Mouse (Mus musculus): ENCODE results near the gene Bola1. TPM values are rescaled to one million over a fixed set of nuclear protein-coding genes. Genes with fewer than 3 reads are reported as not detected.
"Not testable (repeated sequence)": the region's sequence is repeated elsewhere in the genome, so short reads cannot be mapped to it uniquely, and the experiment has no call there.

Bola1 gene
- polyA plus RNA-seq (2015; fragmentation: Nextera tagmentation; extraction: Ambion mirVana), result 51.4 and 51.6 TPM in 2 replicates

DNA sequence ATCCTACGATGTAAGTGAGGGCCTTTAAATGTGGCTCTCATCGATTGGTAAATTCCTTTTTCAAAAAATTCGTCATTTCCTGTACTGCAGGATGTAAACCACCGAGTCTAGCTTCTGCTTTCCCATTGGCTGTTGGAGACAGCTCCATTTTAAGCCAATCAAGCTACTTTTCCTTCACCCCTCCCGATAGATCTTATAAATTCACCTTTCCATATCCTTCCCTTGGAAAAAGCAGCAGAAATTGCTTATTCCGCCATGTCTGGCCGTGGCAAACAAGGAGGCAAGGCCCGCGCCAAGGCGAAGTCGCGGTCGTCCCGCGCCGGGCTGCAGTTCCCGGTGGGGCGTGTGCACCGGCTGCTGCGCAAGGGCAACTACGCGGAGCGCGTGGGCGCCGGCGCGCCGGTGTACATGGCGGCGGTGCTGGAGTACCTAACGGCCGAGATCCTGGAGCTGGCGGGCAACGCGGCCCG is at the start of gene Bola1, which contains the start of gene Hist2h2ab:
Gene Bola1, minus strand, starts transcription at position 49 of the 470 bp plus-strand sequence.
Gene Hist2h2ab, plus strand, starts transcription at position 205 of the 470 bp plus-strand sequence.
- under 1% methylated on average over 37 of the region's 37 CpGs for WGBS

GRCm38 (mm10) chr3:96268776-96269378 is 49.4 kb upstream of the Bola1 start:
- Histone ChIP-seq H3K27ac (ENCODE audit: low read length) (peak overlapping the region; percentile 99), H3K4me2 (ENCODE audit: low read depth, low read length) (peak overlapping the region; percentile 71), H3K4me3 (ENCODE audit: low read length) (peak overlapping the region; percentile 64), H3K9ac (ENCODE audit: low read length) (peak overlapping the region; percentile 72), H3K4me1 (replicated peaks; ENCODE audit: control insufficient read depth, insufficient read depth, low read length) (peaks cover 11% of the 10 kb centered on the region)
- H3K36me3 ChIP-seq (ENCODE audit: control insufficient read depth, insufficient read depth, low read length); H3K27me3 ChIP-seq (ENCODE audit: control insufficient read depth, insufficient read depth, low read depth, low read length); H3K9me3 ChIP-seq (ENCODE audit: control insufficient read depth, low read length): not testable (repeated sequence)
- ATAC-seq (ENCODE audit: low read depth), result peak; percentile 20
- 0% methylated on average over 10 of the region's 44 CpGs for WGBS

More for the DNA sequence above, at the start of gene Bola1, which contains the start of gene Hist2h2ab:
- peak within 1 kb of the TSS; percentile 99 for H3K27ac ChIP-seq (ENCODE audit: low read length)
- H3K4me3 ChIP-seq (ENCODE audit: low read length), result peak within 1 kb of the TSS; percentile 74
- H3K27me3 ChIP-seq (ENCODE audit: control insufficient read depth, insufficient read depth, low read depth, low read length), result no peaks in the 10 kb centered on the region
- H3K9me3 ChIP-seq (ENCODE audit: control insufficient read depth, low read length), result no peaks in the 10 kb centered on the region
- H3K4me1 ChIP-seq (replicated peaks; ENCODE audit: control insufficient read depth, insufficient read depth, low read length), result peaks cover 20% of the 10 kb centered on the region
- peak within 1 kb of the TSS; percentile 78 for H3K4me2 ChIP-seq (ENCODE audit: low read depth, low read length)
- ATAC-seq (ENCODE audit: low read depth), result peak; percentile 82
- peak within 1 kb of the TSS; percentile 87 for H3K9ac ChIP-seq (ENCODE audit: low read length)
- H3K36me3 ChIP-seq (ENCODE audit: control insufficient read depth, insufficient read depth, low read length), result no peaks in the 10 kb centered on the region

GRCm38 (mm10) chr3:96268051-96268775 is 48.7 kb upstream of the Bola1 start, which contains the start of gene Hist2h3b:
Hist2h3b (plus strand) TSS chr3:96268654.
- peak; percentile 66 for ATAC-seq (ENCODE audit: low read depth)
- H3K4me3 ChIP-seq (ENCODE audit: low read length), result peak within 1 kb of the TSS; percentile 64
- peak within 1 kb of the TSS; percentile 91 for H3K4me2 ChIP-seq (ENCODE audit: low read depth, low read length)
- H3K27me3 ChIP-seq (ENCODE audit: control insufficient read depth, insufficient read depth, low read depth, low read length), result no peaks in the 10 kb centered on the region
- H3K4me1 ChIP-seq (replicated peaks; ENCODE audit: control insufficient read depth, insufficient read depth, low read length), result peaks cover 11% of the 10 kb centered on the region
- 12% methylated on average over 30 of the region's 30 CpGs for WGBS
- H3K9me3 ChIP-seq (ENCODE audit: control insufficient read depth, low read length), result no peaks in the 10 kb centered on the region
- no peaks in the 10 kb centered on the region for H3K36me3 ChIP-seq (ENCODE audit: control insufficient read depth, insufficient read depth, low read length)
- H3K27ac ChIP-seq (ENCODE audit: low read length), result peak within 1 kb of the TSS; percentile 99
- peak within 1 kb of the TSS; percentile 72 for H3K9ac ChIP-seq (ENCODE audit: low read length)

- Histone ChIP-seq H3K27ac (ENCODE audit: low read length) (peak overlapping the region; percentile 92), H3K4me2 (ENCODE audit: low read depth, low read length) (peak overlapping the region; percentile 55), H3K4me3 (ENCODE audit: low read length) (no peak overlapping the region), H3K9me3 (ENCODE audit: control insufficient read depth, low read length) (no peaks in the 10 kb centered on the region), H3K9ac (ENCODE audit: low read length) (peak overlapping the region; percentile 40), H3K36me3 (ENCODE audit: control insufficient read depth, insufficient read depth, low read length) (no peaks in the 10 kb centered on the region), H3K27me3 (ENCODE audit: control insufficient read depth, insufficient read depth, low read depth, low read length) (no peaks in the 10 kb centered on the region), H3K4me1 (replicated peaks; ENCODE audit: control insufficient read depth, insufficient read depth, low read length) (peaks cover 11% of the 10 kb centered on the region)
- WGBS, result 68% methylated on average over 4 of the region's 4 CpGs
- no peak for ATAC-seq (ENCODE audit: low read depth)
Measured at GRCm38 (mm10) chr3:96267541-96267940, 48.0 kb upstream of the Bola1 start.

- Histone ChIP-seq H3K36me3 (ENCODE audit: control insufficient read depth, insufficient read depth, low read length) (no peaks in the 10 kb centered on the region), H3K4me3 (ENCODE audit: low read length) (no peak overlapping the region), H3K27ac (ENCODE audit: low read length) (no peak overlapping the region), H3K4me2 (ENCODE audit: low read depth, low read length) (no peak overlapping the region), H3K4me1 (replicated peaks; ENCODE audit: control insufficient read depth, insufficient read depth, low read length) (peaks cover 16% of the 10 kb centered on the region), H3K9me3 (ENCODE audit: control insufficient read depth, low read length) (no peaks in the 10 kb centered on the region), H3K9ac (ENCODE audit: low read length) (no peak overlapping the region), H3K27me3 (ENCODE audit: control insufficient read depth, insufficient read depth, low read depth, low read length) (no peaks in the 10 kb centered on the region)
- no peak for ATAC-seq (ENCODE audit: low read depth)
- 74% methylated on average over 8 of the region's 8 CpGs for WGBS
Measured at GRCm38 (mm10) chr3:96266132-96266710, 46.7 kb upstream of the Bola1 start.

- Histone ChIP-seq H3K4me2 (ENCODE audit: low read depth, low read length) (peak overlapping the region; percentile 84), H3K27ac (ENCODE audit: low read length) (peak overlapping the region; percentile 97), H3K9ac (ENCODE audit: low read length) (peak overlapping the region; percentile 80), H3K27me3 (ENCODE audit: control insufficient read depth, insufficient read depth, low read depth, low read length) (no peaks in the 10 kb centered on the region), H3K9me3 (ENCODE audit: control insufficient read depth, low read length) (no peaks in the 10 kb centered on the region), H3K4me1 (replicated peaks; ENCODE audit: control insufficient read depth, insufficient read depth, low read length) (peaks cover 12% of the 10 kb centered on the region), H3K36me3 (ENCODE audit: control insufficient read depth, insufficient read depth, low read length) (no peaks in the 10 kb centered on the region), H3K4me3 (ENCODE audit: low read length) (peak overlapping the region; percentile 63)
- WGBS, result 68% methylated on average over 7 of the region's 7 CpGs
- ATAC-seq (ENCODE audit: low read depth), result no peak
Measured at GRCm38 (mm10) chr3:96264404-96264949, 45.0 kb upstream of the Bola1 start.

DNA sequence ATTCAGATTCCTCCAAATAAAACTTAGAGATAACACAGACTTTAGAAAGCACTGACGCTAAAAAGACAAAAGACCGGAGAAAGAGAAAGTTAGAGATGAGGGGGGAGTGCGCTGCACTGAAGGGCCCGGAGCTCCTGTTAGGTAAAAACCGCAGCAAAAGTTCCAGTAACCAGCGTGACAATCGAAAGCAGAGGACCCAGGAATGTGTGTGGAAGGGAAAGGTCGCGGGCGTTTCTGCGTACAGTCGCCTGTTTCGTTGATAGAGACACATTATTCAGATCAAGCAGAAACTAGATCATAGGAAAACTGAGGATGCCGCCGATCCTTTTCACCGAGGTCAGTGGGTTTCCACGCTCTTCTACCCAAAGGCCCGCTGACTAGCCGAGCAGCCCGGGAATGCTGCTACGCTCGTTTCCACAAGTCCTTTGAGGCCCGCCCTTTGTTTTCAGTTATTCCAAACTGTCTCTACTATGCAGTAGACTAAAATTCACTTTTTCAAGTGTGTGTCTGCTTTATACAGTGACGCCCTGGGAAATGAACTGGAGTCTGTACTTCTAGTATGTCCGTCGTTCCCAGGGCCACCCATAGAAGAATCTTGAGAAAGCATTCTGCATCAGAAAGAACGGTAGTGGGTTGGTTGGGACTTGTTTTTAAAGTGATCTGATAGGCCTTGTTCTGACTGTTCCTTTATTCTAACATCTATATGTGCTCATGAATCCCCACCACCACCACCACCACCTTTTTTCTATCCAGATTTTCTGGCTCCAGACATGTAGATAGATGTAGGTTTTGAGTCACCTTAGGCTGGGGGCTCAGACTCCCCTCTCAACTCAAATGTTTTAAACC is 44.3 kb upstream of the Bola1 start:
- Histone ChIP-seq H3K9me3 (ENCODE audit: control insufficient read depth, low read length) (no peaks in the 10 kb centered on the region), H3K4me3 (ENCODE audit: low read length) (peak overlapping the region; percentile 63), H3K36me3 (ENCODE audit: control insufficient read depth, insufficient read depth, low read length) (no peaks in the 10 kb centered on the region), H3K4me2 (ENCODE audit: low read depth, low read length) (peak overlapping the region; percentile 84), H3K4me1 (replicated peaks; ENCODE audit: control insufficient read depth, insufficient read depth, low read length) (peaks cover 12% of the 10 kb centered on the region), H3K27ac (ENCODE audit: low read length) (peak overlapping the region; percentile 97), H3K27me3 (ENCODE audit: control insufficient read depth, insufficient read depth, low read depth, low read length) (no peaks in the 10 kb centered on the region), H3K9ac (ENCODE audit: low read length) (peak overlapping the region; percentile 80)
- peak; percentile 46; the same call in 1 of the 2 replicates for ATAC-seq (ENCODE audit: low read depth)
- WGBS, result 2% methylated on average over 27 of the region's 27 CpGs

GRCm38 (mm10) chr3:96262979-96263550 is 43.6 kb upstream of the Bola1 start, which contains the start of gene Hist2h4:
Hist2h4 (minus strand) TSS chr3:96263311.
- no peaks in the 10 kb centered on the region for H3K27me3 ChIP-seq (ENCODE audit: control insufficient read depth, insufficient read depth, low read depth, low read length)
- H3K4me3 ChIP-seq (ENCODE audit: low read length), result peak within 1 kb of the TSS; percentile 63
- peaks cover 12% of the 10 kb centered on the region for H3K4me1 ChIP-seq (replicated peaks; ENCODE audit: control insufficient read depth, insufficient read depth, low read length)
- peak within 1 kb of the TSS; percentile 97 for H3K27ac ChIP-seq (ENCODE audit: low read length)
- H3K9ac ChIP-seq (ENCODE audit: low read length), result peak within 1 kb of the TSS; percentile 82
- no peaks in the 10 kb centered on the region for H3K36me3 ChIP-seq (ENCODE audit: control insufficient read depth, insufficient read depth, low read length)
- no peaks in the 10 kb centered on the region for H3K9me3 ChIP-seq (ENCODE audit: control insufficient read depth, low read length)
- WGBS, result under 1% methylated on average over 40 of the region's 40 CpGs
- peak within 1 kb of the TSS; percentile 84 for H3K4me2 ChIP-seq (ENCODE audit: low read depth, low read length)
- peak; percentile 90 for ATAC-seq (ENCODE audit: low read depth)
